Mouse (Mus musculus) embryonic facial prominence, embryonic 12.5 days (tissue): ENCODE measurements around the gene Rps16. TPM values are rescaled to one million over a fixed set of nuclear protein-coding genes. Genes with fewer than 3 reads are reported as not detected.

ENCODE experiments used
- ATAC-seq: fragments of 200-750 bp; cut with Nextera tagmentation; 2 replicates; pipeline ENCODE4 v1.8.0; 2017; ENCODE audit not compliant: insufficient number of reproducible peaks, insufficient read depth, low FRiP score, low TSS enrichment
- H3K27ac ChIP-seq: fragments of 300-500 bp; sonication (generic); 2 replicates; pipeline ENCODE4 v1.5.1; 2016; ENCODE audit warnings: mild to moderate bottlenecking
- H3K27me3 ChIP-seq: fragments of 300-500 bp; sonication (generic); 2 replicates; pipeline ENCODE4 v1.6.1; 2016; ENCODE audit warnings: mild to moderate bottlenecking, moderate library complexity
- H3K36me3 ChIP-seq: fragments of 300-500 bp; sonication (generic); 2 replicates; pipeline ENCODE4 v1.6.1; 2016; ENCODE audit warnings: mild to moderate bottlenecking
- H3K4me1 ChIP-seq: fragments of 300-500 bp; sonication (generic); 2 replicates; pipeline ENCODE4 v1.6.1; 2016
- H3K4me2 ChIP-seq: fragments of 300-500 bp; sonication (generic); replicated peaks from 2 replicates; pipeline ENCODE4 v1.6.1; 2016; ENCODE audit warnings: mild to moderate bottlenecking, moderate library complexity
- H3K4me3 ChIP-seq: fragments of 300-500 bp; sonication (generic); 2 replicates; pipeline ENCODE4 v1.5.1; 2016; ENCODE audit warnings: mild to moderate bottlenecking
- H3K9ac ChIP-seq: fragments of 300-500 bp; sonication (generic); 2 replicates; pipeline ENCODE4 v1.6.1; 2016; ENCODE audit warnings: mild to moderate bottlenecking, moderate library complexity
- H3K9me3 ChIP-seq: fragments of 300-500 bp; sonication (generic); 2 replicates; pipeline ENCODE4 v1.6.1; 2016; ENCODE audit warnings: mild to moderate bottlenecking, moderate library complexity
- WGBS: fragments of 180-500 bp; shearing (Covaris S2); methylation state at CpG from one replicate; pipeline ENCODE4 v1.1.7; 2016; 5-methylcytosine and 5-hydroxymethylcytosine counted together
- polyA plus RNA-seq: library from polyadenylated mRNA; unstranded; fragments of >200 nt; fragmentation: Nextera tagmentation; extraction: Ambion mirVana; gene quantifications from 2 replicates; pipeline ENCODE4 v1.2.1, GENCODE M21; 2016

Rps16 gene
- polyA plus RNA-seq, 1 experiment from 2014 or later, result 836 TPM

DNA sequence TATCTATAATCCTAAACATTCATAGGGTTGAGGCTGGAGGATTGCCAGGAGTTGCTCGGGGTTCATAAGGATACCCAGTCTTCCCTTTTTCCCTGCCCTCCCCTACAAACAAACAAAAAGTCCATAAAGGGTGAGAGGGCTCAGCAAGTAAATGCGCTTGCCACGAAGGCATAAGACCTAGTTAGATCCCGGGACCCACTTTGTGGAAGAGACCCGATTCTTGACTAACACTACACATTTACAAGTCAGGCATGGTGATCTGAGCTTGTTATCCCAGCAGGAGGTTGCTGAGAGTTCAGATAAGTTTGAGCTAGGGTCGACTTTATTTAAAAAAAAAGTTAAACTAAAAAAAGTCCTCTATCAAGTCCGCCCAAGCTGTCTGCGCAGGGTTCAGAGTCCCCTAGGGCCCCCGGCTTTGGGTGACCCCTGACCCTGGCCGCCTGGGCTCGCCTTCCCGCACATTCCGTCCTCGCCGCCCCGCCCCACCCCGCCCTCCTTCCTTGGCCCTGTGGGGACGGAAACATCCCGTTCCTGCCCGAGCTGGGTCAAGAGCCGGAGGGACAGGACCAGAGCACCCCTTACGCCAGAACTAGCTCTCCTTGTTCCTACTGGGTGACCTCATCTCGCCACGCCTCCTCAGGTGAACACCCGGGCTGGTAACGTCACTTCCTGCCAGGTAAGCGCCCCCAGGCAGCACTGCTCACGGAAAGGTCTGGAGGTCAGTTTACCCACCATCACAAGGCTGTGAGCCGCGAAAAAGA is 25.7 kb downstream of the Rps16 start:
- H3K27me3 ChIP-seq, result no peaks in the 10 kb centered on the region
- peak overlapping the region; percentile 52 for H3K9ac ChIP-seq
- H3K27ac ChIP-seq, result peak overlapping the region; percentile 94
- no peak for ATAC-seq
- WGBS, result 3% methylated on average over 30 of the region's 30 CpGs
- H3K36me3 ChIP-seq, result peaks cover 9% of the 10 kb centered on the region; the same call in 1 of the 2 replicates
- peak overlapping the region; percentile 33 for H3K4me3 ChIP-seq
- peaks cover 49% of the 10 kb centered on the region for H3K4me1 ChIP-seq
- no peaks in the 10 kb centered on the region for H3K9me3 ChIP-seq
- peak overlapping the region; percentile 74 for H3K4me2 ChIP-seq

DNA sequence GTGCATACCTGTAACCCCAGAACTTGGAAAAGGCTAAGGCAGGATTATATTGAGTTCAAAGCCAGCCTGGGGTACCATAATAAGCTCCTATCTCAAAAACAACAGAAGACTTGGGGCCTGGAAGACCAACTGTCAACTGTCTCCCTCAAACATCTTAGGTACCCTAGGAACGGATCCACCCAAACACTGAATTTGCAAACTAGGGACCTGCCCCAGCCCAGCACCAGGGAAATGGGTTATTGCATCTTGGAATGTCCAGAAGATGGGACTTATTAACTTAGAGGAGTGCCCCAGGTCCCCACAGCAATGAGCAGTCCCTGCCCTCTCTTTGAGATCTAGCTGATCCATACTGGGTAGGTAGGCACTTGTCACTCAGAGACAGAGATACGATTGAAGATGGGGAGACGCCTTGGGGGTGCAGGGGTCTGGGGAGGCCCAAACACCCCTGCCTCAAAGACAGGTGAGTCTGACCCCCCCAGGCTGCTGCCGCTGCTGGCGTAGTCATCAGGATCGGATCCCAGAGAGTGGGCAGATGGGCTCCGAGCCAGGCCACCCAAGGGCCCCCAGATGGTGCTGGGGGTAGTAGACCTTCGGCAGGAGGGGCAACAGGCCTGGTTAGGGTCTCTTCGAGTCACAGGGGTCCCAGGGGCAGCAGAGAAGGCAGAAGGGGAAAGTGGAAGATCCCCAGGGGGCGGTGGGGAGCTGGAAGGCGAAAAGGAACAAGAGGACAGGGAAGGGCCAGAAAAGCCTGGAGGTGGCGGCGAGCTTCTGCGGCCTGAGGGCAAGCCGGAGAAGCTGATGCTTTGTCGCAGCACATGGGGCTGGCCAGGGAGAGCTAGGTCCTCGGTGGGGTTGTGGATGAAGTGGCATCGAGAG is 27.0 kb downstream of the Rps16 start:
- Histone ChIP-seq H3K4me3 (peak overlapping the region; percentile 66), H3K27me3 (no peaks in the 10 kb centered on the region), H3K36me3 (peaks cover 9% of the 10 kb centered on the region; the same call in 1 of the 2 replicates), H3K4me1 (peaks cover 61% of the 10 kb centered on the region), H3K9ac (peak overlapping the region; percentile 86), H3K27ac (peak overlapping the region; percentile 87), H3K4me2 (peak overlapping the region; percentile 93), H3K9me3 (no peaks in the 10 kb centered on the region)
- 68% methylated on average over 18 of the region's 18 CpGs for WGBS
- ATAC-seq, result no peak

DNA sequence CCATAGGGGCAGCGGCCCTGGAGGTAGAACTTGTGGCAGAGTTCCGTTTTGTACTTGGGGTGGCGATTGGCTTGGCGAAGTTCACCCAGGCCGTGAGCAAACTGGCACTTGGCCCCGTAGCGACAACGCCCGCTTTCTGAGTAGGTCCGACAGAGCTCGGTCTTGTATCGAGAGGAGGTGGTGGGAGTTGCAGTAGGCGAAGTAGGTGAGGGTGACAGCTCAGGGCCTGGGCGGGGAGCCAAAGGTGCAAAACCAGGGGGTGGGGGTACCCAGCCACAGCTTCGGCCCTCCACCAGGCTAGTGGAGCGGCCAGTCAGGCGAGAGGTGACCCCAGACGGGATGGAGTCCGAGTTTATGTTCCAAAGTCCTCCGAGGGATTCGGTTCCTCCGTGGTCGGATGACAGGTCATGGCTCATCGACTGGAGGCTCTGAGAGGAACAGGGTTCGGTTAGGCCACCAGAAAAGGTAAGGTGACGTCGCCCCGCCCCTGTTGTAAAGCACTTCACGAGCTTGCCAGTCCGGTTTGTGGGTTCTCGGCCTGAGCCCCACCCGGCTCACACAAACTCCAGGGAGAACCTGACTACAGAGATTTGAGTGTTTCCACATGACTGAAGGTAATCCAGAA is 27.7 kb downstream of the Rps16 start:
- ATAC-seq, result no peak
- peaks cover 9% of the 10 kb centered on the region; the same call in 1 of the 2 replicates for H3K36me3 ChIP-seq
- peak overlapping the region; percentile 66 for H3K4me3 ChIP-seq
- H3K9me3 ChIP-seq, result no peaks in the 10 kb centered on the region
- H3K27me3 ChIP-seq, result no peaks in the 10 kb centered on the region
- WGBS, result 46% methylated on average over 32 of the region's 32 CpGs
- peak overlapping the region; percentile 93 for H3K4me2 ChIP-seq
- H3K9ac ChIP-seq, result peak overlapping the region; percentile 86
- peaks cover 69% of the 10 kb centered on the region for H3K4me1 ChIP-seq
- H3K27ac ChIP-seq, result peak overlapping the region; percentile 87

DNA sequence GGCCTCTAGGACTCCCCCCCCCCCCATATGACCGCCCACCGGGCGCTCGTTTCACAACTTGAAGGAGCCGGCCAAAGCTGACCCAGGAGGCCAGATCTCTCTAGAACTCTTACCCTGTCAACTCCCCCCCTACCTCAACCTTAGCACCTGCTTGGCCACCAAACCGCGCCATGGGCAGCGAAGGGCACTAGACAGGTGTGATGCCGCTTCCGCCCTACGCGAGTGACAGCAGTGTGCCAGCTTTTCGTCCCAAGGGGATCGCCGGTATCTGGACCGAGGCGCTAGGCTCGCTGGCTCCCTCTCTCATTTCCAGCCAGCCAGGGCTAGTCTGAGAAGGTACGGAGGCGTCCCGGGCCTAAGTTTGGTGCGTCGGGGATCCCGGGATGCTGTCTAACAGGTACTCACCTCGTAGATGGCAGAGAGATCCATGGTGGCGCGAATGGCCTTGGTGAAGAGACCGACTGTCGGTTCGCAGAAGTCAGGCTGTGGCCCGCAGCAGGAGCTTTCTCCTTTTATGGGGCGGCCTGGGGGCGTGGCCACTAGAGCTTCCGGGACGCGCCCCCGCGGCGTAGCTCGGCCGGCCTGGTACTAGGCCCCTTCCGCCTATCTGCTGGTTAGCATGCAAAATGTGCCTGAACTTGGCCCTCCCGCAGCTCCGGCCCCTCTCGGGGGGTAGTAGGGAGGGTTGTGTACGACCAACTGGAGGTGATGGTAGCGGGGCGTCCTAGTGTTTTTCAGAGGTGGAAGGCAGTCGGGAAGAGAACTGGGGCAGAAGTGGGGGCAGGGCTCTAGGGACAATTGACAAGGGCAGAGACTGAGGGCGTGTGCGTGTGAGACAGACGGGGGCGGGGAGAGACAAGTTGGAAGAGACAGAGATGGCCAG is 28.6 kb downstream of the Rps16 start:
- Histone ChIP-seq H3K4me1 (peaks cover 66% of the 10 kb centered on the region), H3K4me3 (peak overlapping the region; percentile 66), H3K9ac (peak overlapping the region; percentile 86), H3K9me3 (no peaks in the 10 kb centered on the region), H3K27ac (peak overlapping the region; percentile 87), H3K36me3 (peaks cover 9% of the 10 kb centered on the region; the same call in 1 of the 2 replicates), H3K27me3 (no peaks in the 10 kb centered on the region), H3K4me2 (peak overlapping the region; percentile 93)
- WGBS, result 2% methylated on average over 53 of the region's 53 CpGs
- 0 out of 2 replicates have a peak, but pooled peaks have one; percentile 7 for ATAC-seq

DNA sequence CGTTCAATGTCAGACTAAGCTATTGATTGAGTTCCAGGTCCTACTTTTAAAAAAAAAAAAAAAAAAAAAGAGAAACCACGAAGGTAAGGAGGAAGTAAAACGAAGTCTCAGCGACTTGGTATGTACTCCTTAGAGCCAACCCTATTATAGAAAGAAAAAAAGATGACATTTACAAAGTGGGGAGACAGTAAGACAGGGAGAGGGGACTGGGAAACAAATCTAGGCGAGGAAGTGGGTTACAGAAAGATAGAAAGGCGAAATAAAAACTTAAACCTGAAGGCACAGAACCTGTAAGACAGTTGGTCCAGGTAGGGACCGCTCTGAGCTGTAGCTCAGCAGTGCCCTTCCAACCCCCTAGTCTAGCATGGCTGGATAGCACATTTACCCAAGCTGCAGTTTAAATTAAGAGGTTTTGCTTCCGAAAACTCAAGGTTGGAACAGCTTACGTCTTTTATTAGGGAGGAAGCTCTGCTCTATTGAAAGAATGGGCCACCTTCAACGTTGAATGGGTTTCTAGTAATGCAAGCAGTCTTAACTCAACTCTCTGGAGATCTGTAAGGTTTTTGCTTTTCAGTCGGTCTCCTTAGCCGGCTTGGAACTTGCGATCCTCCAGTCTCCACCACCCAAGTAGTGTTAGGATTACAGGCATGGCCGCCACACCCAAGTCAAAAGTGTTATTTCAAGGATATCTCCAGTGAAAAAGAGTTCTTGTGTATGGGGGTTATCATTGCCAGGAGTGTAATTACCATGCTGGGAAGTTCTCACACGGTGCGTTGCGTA is 30.0 kb downstream of the Rps16 start, which contains the start of gene Zfp36:
Gene Zfp36, minus strand, starts transcription at position 17 of the 780 bp plus-strand sequence.
- H3K36me3 ChIP-seq, result peaks cover 14% of the 10 kb centered on the region
- no peak for ATAC-seq
- peak within 1 kb of the TSS; percentile 66 for H3K4me3 ChIP-seq
- H3K27me3 ChIP-seq, result no peaks in the 10 kb centered on the region
- no peaks in the 10 kb centered on the region for H3K9me3 ChIP-seq
- H3K27ac ChIP-seq, result peak within 1 kb of the TSS; percentile 94
- peaks cover 65% of the 10 kb centered on the region for H3K4me1 ChIP-seq
- 41% methylated on average over 17 of the region's 17 CpGs for WGBS
- peak within 1 kb of the TSS; percentile 93 for H3K4me2 ChIP-seq
- H3K9ac ChIP-seq, result peak within 1 kb of the TSS; percentile 86

DNA sequence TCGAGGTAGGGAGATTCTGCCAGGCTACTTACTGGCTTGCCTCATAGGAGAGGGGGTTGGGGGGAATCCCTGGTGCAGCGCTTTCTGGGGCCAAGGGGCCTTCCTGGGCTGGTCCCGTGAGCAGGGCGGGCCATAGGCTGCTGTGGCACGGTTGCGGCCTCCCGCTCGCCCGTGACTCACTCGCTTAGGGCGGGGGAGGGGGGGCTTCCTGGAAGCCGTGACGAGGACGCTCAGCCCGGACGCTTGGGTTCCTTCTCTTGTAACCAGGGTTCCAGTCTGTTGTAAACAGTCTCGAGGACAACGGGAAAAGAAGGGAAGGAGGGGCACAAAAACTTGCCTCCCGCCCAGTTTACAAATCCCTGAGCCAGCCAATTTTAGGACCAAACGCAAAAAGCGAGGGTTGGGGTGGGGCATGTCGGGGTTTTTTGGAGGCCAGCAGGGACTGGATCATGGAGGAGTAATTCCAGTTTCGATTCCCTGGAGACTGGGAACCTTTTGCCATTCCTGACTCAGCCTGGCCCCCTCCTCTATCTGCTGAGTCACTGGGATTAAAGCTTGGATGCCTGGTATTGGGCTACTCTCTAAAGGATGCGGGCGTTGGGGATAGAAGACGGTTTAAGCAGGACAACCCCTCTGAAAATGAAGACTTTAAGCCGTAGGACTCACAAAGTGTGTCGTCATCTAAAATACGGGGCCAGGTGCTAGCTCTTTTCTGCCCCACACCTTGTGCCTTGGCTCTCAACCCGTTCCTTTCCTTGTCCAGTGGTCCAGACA is 30.8 kb downstream of the Rps16 start:
- 3% methylated on average over 30 of the region's 30 CpGs for WGBS
- peak; percentile 16; the same call in 1 of the 2 replicates for ATAC-seq
- peak overlapping the region; percentile 94 for H3K27ac ChIP-seq
- peaks cover 62% of the 10 kb centered on the region for H3K4me1 ChIP-seq
- H3K4me2 ChIP-seq, result peak overlapping the region; percentile 52
- no peaks in the 10 kb centered on the region for H3K9me3 ChIP-seq
- peak overlapping the region; percentile 32 for H3K4me3 ChIP-seq
- H3K9ac ChIP-seq, result peak overlapping the region; percentile 58
- no peaks in the 10 kb centered on the region for H3K27me3 ChIP-seq
- peaks cover 22% of the 10 kb centered on the region for H3K36me3 ChIP-seq

DNA sequence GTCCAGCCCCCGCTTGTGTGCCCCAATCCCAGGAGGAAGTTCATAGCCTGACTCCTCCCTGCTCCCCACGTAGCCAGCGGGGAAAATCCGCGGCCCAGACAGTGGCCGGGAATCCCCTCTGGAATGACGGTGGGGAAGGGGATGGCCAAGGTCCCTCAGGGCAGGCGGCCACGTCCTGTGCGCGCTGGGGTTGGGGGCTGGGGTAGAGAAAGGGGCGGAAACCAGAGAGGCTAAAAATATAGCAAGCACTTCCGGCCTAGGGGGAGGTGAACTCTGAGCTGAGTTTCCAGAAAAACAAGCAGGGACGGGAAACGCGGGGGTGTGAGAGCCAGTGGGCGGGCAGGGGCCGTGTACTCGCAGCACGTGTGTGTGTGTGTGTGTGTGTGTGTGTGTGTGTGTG is 31.5 kb downstream of the Rps16 start:
- ATAC-seq, result peak; percentile 50
- Histone ChIP-seq H3K27me3 (no peaks in the 10 kb centered on the region), H3K27ac (peak overlapping the region; percentile 94), H3K36me3 (peaks cover 23% of the 10 kb centered on the region), H3K4me2 (peak overlapping the region; percentile 52), H3K9ac (peak overlapping the region; percentile 58), H3K9me3 (no peaks in the 10 kb centered on the region), H3K4me3 (peak overlapping the region; percentile 32), H3K4me1 (peaks cover 57% of the 10 kb centered on the region)
- under 1% methylated on average over 20 of the region's 20 CpGs for WGBS

DNA sequence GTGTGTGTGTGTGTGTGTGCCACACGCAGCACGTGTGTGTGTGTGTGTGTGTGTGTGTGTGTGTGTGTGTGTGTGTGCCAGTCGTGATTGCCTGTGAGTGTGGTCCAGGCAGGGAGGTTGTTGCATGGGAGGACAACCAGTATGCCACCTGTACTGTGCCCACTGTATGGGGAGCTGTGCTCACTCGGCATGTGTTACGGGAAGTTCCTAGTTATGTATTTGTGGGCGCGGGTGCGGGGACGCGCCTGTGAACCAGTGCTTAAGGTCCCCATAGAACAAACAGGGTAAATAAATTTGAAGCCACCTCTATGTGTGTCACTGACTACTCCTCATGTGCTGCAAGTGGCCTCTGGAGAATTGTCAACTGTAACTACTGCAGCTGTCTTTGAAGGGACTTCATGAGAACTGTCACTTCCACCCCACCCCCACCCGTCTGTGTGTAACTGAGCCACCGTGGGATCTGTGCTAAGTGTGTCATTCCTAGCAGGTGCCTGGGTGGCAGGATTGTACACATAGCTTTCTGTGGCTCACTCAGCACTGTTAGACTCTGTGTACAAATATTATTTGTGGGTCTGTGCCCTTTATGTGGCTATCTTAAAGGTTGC is 32.0 kb downstream of the Rps16 start:
- Histone ChIP-seq H3K4me1 (peaks cover 53% of the 10 kb centered on the region), H3K9me3 (no peaks in the 10 kb centered on the region), H3K36me3 (peaks cover 20% of the 10 kb centered on the region), H3K27ac (peak overlapping the region; percentile 94), H3K27me3 (no peaks in the 10 kb centered on the region), H3K4me3 (peak overlapping the region; percentile 32), H3K9ac (peak overlapping the region; percentile 58; the same call in 1 of the 2 replicates), H3K4me2 (peak overlapping the region; percentile 52)
- ATAC-seq, result no peak
- WGBS, result 52% methylated on average over 9 of the region's 12 CpGs

DNA sequence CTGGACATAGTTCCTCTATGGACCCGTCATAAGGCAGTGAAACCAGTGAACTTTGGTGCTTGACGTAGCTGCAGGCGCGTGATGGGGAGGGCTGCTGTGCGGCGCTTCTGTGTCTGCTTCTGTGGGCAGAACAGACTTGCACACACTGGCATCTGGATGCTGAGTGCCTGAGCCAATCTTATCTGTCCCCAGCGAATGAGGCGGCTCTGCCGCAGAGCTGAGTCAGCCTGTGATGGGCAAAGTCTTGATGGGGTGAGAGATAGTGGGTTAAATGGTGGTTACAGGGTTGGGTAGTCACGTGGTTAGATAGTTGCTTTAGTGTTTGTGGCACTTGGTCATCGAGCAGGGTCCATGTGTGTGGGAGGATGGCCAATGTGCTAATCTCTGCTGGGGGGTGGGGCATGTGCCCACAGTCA is 32.5 kb downstream of the Rps16 start:
- WGBS, result 63% methylated on average over 11 of the region's 11 CpGs
- H3K4me1 ChIP-seq, result peaks cover 48% of the 10 kb centered on the region
- no peaks in the 10 kb centered on the region for H3K9me3 ChIP-seq
- H3K27ac ChIP-seq, result peak overlapping the region; percentile 94
- peak overlapping the region; percentile 52; the same call in 1 of the 2 replicates for H3K4me2 ChIP-seq
- ATAC-seq, result no peak
- no peaks in the 10 kb centered on the region for H3K27me3 ChIP-seq
- 0 out of 2 replicates have a peak overlapping the region, but pooled peaks have one; percentile 12 for H3K9ac ChIP-seq
- peaks cover 21% of the 10 kb centered on the region for H3K36me3 ChIP-seq
- H3K4me3 ChIP-seq, result 0 out of 2 replicates have a peak overlapping the region, but pooled peaks have one; percentile 1
